Mouse (Mus musculus) adrenal gland, postnatal 25 days (tissue): ENCODE measurements around the gene Ndufaf2. TPM values are rescaled to one million over a fixed set of nuclear protein-coding genes. Genes with fewer than 3 reads are reported as not detected.

Experiments
- DNase-seq: peaks from one replicate; pipeline ENCODE4 v3.0.0; 2021; ENCODE audit warnings: mixed read lengths
- total RNA-seq: library from RNA; stranded (reverse); gene quantifications from 2 replicates; pipeline ENCODE4 v1.2.3, GENCODE M21; 2021

Ndufaf2 gene
- total RNA-seq, 1 experiment from 2014 or later = 31.7 TPM

- DNase-seq = no peak
Measured at GRCm38 (mm10) chr13:108039375-108039774, 119.0 kb downstream of the Ndufaf2 start.

GRCm38 (mm10) chr13:108032789-108033188 lies 125.6 kb downstream of the Ndufaf2 start:
- no peak for DNase-seq

- no peak for DNase-seq
Measured at GRCm38 (mm10) chr13:108025802-108026201, 132.6 kb downstream of the Ndufaf2 start.

GRCm38 (mm10) chr13:108017349-108017748 lies 141.1 kb downstream of the Ndufaf2 start:
- no peak for DNase-seq

GRCm38 (mm10) chr13:108015166-108015565 lies 143.3 kb downstream of the Ndufaf2 start:
- no peak for DNase-seq

- DNase-seq = no peak
Measured at GRCm38 (mm10) chr13:108013839-108014238, 144.6 kb downstream of the Ndufaf2 start.

- DNase-seq = no peak
Measured at GRCm38 (mm10) chr13:108013110-108013509, 145.3 kb downstream of the Ndufaf2 start.

DNA sequence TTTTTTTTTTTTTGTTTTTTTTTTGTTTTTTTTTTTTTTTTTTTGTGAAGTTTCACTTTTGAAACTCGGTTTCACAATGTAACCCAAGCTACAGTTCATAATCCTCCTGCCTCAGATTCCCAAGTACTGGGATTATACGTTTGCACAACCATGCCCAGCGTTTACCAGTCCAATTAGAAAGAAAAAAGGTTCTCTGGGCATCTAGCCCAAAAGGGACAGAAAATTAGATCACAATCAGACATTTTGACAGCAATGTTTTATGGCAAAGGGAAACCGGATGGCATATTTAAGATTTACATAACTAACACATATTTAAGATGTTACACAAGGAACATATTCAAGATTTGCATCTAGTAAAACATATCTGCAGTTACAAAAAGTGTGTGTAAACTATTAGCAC lies 150.6 kb downstream of the Ndufaf2 start:
- no peak for DNase-seq

- no peak for DNase-seq
Measured at GRCm38 (mm10) chr13:107996301-107996700, 162.1 kb downstream of the Ndufaf2 start.

GRCm38 (mm10) chr13:107995211-107995610 lies 163.2 kb downstream of the Ndufaf2 start:
- no peak for DNase-seq

- no peak for DNase-seq
Measured at GRCm38 (mm10) chr13:107992573-107992972, 165.8 kb downstream of the Ndufaf2 start.

DNA sequence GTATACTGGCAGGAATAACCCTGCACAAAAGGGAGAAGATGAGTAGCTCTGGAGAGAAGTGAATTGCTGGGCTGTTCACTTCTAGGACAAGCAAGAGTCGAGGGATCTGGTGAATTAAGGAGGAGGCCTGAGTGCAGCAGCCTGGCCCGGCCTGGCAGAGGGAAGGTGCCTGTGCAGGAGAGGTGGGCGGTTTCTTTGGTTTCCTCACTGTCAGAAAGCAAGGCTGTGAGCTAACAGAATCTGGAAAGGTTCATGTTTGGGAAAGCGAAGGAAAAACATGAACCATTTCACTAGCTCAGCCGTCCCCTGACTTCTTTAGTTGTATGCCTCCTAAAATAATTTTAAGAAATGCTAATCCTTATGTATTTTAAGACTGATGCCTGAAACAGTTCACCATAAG lies 173.8 kb downstream of the Ndufaf2 start:
- DNase-seq = no peak

DNA sequence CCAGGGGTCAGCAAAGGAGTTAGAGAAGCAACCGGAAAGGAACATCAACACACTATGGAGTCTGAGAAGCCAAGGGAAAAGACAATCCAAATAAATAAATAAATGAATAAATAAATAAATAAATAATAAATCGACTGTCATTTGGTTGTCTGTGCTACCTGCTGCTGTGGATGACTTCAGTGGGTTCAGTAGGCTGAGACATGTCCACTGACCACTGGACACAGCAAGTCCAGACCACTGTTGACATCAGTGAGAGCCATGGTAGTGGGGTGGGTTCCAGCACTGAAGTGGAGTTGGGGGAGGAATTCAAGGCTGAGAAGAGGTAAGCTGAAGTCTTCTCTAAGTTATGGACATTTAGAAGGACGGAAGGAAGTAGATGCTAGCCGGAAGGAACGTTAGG lies 174.2 kb downstream of the Ndufaf2 start:
- no peak for DNase-seq

GRCm38 (mm10) chr13:107983231-107983847 lies 175.1 kb downstream of the Ndufaf2 start:
- no peak for DNase-seq

DNA sequence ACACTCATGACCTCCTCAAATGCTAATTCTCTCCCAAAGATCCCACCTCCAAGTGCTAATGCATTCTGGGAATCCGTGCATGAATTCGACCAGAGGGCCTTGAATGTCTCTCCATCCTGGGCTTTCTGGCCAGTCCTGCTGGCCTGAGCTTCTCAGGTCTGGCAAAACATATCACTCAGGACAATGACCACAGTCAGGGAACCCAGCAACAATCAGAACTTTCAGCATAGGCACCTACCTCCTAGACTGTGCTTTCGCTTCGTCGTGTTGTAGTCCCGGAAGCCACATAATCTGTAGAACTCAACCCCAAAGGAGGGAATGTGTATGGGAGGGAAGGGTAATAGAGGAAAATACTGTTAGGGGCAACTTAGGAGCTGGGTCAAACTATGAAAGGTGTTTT lies 179.0 kb downstream of the Ndufaf2 start:
- DNase-seq = no peak

DNA sequence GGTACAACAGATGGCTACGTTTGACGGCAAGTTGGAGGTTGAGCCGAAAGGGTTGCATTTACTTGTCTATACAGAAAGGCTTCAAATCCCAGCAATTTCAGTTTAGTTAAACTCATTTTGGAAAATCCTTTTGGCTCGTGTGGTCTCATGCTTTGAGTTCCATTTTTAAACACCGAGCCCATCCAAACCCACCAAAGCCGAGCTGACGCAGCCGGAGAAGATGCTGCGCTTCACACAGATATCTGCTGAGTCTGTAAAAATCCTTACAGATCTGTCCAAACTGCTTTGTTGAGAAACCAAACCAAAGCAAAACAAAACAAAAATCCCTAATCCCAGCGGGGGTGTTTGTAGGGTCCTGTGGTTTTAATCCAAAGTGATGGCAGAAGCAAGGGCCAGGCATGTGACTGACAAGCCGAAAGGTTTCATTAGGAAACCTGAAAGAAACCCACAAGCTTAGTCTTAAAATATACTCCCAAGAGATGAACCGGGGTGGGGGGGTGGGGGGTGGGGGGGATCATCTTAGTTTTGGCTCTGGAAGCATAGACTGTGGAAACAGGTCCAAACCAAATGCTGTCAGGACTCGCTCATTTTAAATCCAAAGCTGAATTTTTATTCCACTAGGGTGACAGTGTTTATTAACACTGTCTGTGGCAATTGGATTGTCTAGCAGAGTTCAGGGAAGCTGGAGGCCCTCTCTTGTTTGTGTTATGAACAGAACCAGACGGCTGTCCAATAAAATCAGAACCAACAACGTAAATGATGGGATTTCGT lies 181.4 kb downstream of the Ndufaf2 start:
- DNase-seq = no peak

DNA sequence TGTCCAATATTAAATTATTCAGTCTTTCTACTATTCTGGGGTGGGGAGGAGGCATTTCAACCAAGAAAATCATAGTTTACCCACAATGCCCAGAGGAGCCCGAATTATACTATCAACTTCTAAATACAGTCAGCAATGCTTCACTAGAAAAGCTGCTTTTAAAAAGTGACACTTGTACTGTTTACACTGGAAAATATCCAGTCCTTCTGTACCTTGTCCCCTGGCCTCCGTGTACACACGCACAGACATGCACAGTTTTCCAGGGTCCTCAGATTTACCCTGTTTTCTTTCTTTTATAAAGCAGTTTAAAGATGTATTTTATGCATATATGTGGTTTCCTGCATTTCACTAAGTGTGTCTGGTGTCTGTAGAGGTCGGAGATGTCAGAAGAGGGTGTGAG lies 186.0 kb downstream of the Ndufaf2 start:
- DNase-seq = no peak

- no peak for DNase-seq
Measured at GRCm38 (mm10) chr13:107971868-107972267, 186.6 kb downstream of the Ndufaf2 start.

- DNase-seq = no peak
Measured at GRCm38 (mm10) chr13:107970422-107971142, 187.8 kb downstream of the Ndufaf2 start.

DNA sequence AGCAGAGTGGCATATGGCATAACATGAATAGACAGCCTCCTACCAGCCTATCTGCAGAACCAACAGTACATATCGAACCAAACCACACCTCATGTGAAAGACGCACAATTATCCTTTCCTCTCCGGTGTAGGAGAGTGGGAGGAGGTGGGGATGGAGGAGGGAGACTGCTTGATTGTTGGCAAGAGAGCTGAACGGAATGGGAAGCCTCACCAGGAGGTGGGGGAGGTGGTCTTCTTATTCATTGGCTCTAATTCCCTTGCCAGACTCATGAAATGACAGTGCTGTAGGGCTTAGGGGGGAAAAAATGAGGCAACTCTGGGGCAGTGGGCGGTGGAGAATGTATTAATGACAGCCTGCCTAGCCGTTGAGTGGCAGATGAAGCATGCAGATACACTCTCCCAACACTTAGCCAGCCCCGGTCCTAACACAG lies 188.4 kb downstream of the Ndufaf2 start:
- no peak for DNase-seq

DNA sequence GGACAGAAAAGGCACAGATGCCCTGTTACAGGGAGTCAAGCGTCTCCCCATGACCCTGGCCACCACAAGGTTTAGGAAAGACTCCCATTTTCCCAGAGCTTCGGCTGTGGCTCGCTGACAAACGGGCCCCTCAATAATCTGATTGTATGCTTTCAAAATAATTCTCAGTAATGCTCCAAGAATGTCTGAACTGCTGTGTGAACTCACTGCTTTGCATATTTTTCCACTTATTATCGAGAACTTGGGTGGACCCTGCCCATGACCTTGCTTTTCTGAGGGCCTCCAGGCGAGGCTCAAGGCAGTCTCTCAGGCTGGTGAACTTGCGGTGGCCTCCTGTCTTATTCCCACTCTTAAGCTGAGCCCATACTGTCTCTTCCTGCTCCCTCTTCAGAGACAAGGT lies 193.8 kb downstream of the Ndufaf2 start:
- DNase-seq = no peak

GRCm38 (mm10) chr13:107963471-107963870 lies 195.0 kb downstream of the Ndufaf2 start:
- no peak for DNase-seq

GRCm38 (mm10) chr13:107962741-107963140 lies 195.7 kb downstream of the Ndufaf2 start:
- no peak for DNase-seq
